Mouse (Mus musculus): ENCODE results near the gene Pxk.

- no peak for TF ChIP-seq CTCF (IDR thresholded peaks at IDR 0.05; ENCODE audit: borderline replicate concordance, insufficient read depth, low read depth, low read length)
- TF ChIP-seq POLR2A (IDR thresholded peaks at IDR 0.05; ENCODE audit: borderline replicate concordance, insufficient read depth, low read length) = no peak
These were observed 25.1 kb downstream of the Pxk start for GRCm38 (mm10) chr14:8123141-8123540.

Measured in cerebellum, adult 2 months (tissue).